Mouse (Mus musculus): ENCODE measurements around the gene Slc35g1. TPM values are rescaled to one million over a fixed set of nuclear protein-coding genes. Genes with fewer than 3 reads are reported as not detected.

Slc35g1 gene
- polyA plus RNA-seq, 1 experiment = 2.8 TPM

DNA sequence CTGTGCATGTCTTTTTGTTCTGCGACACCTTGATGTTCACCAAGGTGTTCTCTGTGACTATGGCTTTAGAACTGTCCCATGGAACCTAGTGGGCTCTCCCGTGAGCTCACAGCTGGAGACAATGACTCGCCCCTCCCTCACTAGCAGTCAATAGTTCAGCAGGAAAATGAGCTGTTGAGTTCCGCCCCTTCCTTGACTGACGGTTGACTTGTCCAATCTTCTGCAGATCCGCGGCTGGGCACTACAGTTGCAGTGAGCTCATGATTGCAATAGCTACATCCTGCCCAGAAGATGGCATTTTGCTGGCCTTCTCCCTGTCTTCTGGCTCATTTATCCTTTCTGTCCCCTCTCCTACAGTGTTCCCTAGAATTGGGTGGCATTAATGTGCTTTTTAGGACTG lies 25.7 kb downstream of the Slc35g1 start:
- TF ChIP-seq CTCF (IDR thresholded peaks at IDR 0.05; ENCODE audit: borderline replicate concordance, insufficient read depth, low read length) (no peak), POLR2A (IDR thresholded peaks at IDR 0.05; ENCODE audit: low read depth, low read length) (no peak)
- no peaks in the 10 kb centered on the region for H3K4me1 ChIP-seq (ENCODE audit: control insufficient read depth, insufficient read depth, low read length)
- H3K27ac ChIP-seq (ENCODE audit: insufficient read depth, low read length) = no peak overlapping the region
- H3K4me3 ChIP-seq (ENCODE audit: insufficient read depth, low read length) = no peak overlapping the region

DNA sequence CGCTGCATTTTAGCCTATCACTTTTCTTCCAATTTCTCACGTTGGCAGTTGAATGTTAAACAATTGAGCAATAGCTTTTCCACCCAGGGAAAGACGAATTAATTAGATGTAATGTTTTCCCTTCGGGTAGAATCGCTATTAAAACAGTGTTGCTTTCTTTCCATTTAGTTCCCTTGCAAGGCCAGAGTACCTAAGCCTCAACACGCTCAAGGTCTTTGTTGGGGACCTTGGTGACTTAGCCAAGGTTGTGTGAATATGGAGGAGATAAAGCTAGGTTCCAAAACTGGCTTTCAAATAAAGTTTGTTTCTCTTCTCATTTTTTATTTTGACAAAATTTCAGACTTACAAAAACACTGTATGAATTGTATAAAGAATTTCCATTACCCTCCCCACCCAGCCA lies 27.1 kb downstream of the Slc35g1 start:
- no peaks in the 10 kb centered on the region for H3K4me1 ChIP-seq (ENCODE audit: control insufficient read depth, insufficient read depth, low read length)
- H3K27ac ChIP-seq (ENCODE audit: insufficient read depth, low read length) = no peak overlapping the region
- H3K4me3 ChIP-seq (ENCODE audit: insufficient read depth, low read length) = no peak overlapping the region
- TF ChIP-seq POLR2A (IDR thresholded peaks at IDR 0.05; ENCODE audit: low read depth, low read length) = no peak
- TF ChIP-seq CTCF (IDR thresholded peaks at IDR 0.05; ENCODE audit: borderline replicate concordance, insufficient read depth, low read length) = no peak

DNA sequence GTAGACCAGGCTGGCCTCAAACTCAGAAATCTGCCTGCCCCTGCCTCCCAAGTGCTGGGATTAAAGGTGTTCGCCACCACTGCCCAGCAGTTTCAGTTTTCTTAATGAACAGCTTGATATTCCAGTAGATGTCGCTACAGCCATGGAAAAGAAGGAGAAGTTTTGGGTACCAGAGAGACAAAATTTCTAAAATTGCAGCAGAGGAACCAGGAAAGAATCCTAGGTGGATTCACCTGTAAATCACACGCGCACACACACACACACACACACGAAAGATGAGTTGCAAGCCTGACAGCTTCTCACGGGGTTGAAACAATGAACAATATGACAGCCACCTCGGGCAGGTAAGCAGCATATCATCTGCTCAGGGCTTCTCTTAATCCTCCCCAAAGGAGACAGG lies 28.1 kb downstream of the Slc35g1 start:
- TF ChIP-seq POLR2A (IDR thresholded peaks at IDR 0.05; ENCODE audit: low read depth, low read length) (no peak), CTCF (IDR thresholded peaks at IDR 0.05; ENCODE audit: borderline replicate concordance, insufficient read depth, low read length) (no peak)
- Histone ChIP-seq H3K4me1 (ENCODE audit: control insufficient read depth, insufficient read depth, low read length) (no peaks in the 10 kb centered on the region), H3K4me3 (ENCODE audit: insufficient read depth, low read length) (no peak overlapping the region), H3K27ac (ENCODE audit: insufficient read depth, low read length) (no peak overlapping the region)

DNA sequence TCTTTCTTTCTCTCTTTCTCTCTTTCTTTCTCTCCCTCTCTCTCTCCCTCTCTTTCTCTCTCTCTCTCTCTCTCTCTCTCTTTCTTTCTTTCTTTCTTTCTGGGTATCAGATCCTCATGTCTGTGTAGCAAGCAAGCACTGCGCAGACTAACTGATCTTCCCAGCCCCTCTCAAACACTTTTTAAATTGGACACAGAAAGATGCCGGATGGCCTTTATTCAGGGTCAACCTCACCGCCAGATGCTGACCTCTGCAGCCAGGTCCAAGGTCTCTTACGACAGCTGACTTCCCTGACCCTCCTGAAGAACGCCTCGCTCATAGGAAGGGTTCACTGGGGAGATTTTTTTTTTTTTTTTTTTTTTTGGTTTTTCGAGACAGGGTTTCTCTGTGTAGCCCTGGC lies 28.8 kb downstream of the Slc35g1 start:
- TF ChIP-seq CTCF (IDR thresholded peaks at IDR 0.05; ENCODE audit: borderline replicate concordance, insufficient read depth, low read length) (no peak), POLR2A (IDR thresholded peaks at IDR 0.05; ENCODE audit: low read depth, low read length) (no peak)
- H3K27ac ChIP-seq (ENCODE audit: insufficient read depth, low read length) = no peak overlapping the region
- no peaks in the 10 kb centered on the region for H3K4me1 ChIP-seq (ENCODE audit: control insufficient read depth, insufficient read depth, low read length)
- no peak overlapping the region for H3K4me3 ChIP-seq (ENCODE audit: insufficient read depth, low read length)

DNA sequence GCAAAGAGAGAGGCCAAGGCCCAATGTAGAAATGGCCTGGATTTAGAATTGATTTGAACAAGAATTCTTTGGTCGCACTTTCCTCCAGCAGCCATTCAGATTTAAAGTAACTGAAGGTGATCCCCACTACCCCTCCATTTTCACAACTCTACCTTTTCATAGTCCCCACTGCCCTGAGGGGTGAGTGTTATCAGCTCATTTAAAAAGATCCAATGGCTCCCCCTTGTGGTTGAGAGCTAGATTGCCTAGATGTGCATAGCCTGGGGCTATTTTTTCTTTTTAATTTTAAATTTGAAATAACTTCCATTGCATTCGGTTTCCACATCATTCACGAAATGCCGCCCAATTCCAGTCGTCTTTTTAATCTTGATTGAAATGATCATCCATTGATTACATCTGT lies 33.5 kb downstream of the Slc35g1 start:
- H3K27ac ChIP-seq (ENCODE audit: insufficient read depth, low read length) = no peak overlapping the region
- no peak for TF ChIP-seq POLR2A (IDR thresholded peaks at IDR 0.05; ENCODE audit: low read depth, low read length)
- TF ChIP-seq CTCF (IDR thresholded peaks at IDR 0.05; ENCODE audit: borderline replicate concordance, insufficient read depth, low read length) = no peak

DNA sequence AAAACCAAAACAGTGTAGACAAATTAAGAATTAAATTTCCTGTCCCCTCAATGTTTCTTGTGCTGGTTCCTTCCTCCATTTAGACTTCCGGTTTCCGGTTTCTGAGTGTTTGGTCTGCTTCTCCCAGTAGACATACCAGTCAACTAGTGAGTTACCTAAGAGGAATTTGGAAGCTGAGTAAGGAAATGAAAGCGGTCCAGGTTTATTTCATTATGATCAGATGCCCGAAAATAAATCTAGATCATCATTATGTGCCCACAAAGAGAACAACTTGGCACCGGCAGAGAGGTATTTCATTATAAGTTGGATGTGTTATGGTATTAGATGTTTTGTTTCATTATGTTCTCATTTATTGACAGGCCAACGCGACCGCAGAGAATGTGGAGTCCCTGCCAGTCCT lies 34.7 kb downstream of the Slc35g1 start:
- H3K4me3 ChIP-seq (ENCODE audit: insufficient read depth, low read length) = no peak overlapping the region
- no peak overlapping the region for H3K27ac ChIP-seq (ENCODE audit: insufficient read depth, low read length)
- TF ChIP-seq POLR2A (IDR thresholded peaks at IDR 0.05; ENCODE audit: low read depth, low read length) = no peak
- TF ChIP-seq CTCF (IDR thresholded peaks at IDR 0.05; ENCODE audit: borderline replicate concordance, insufficient read depth, low read length) = no peak
- no peaks in the 10 kb centered on the region for H3K4me1 ChIP-seq (ENCODE audit: control insufficient read depth, insufficient read depth, low read length)

More for the DNA sequence above, 33.5 kb downstream of the Slc35g1 start:
- Histone ChIP-seq H3K4me3 (ENCODE audit: insufficient read depth, low read length) (no peak overlapping the region), H3K4me1 (ENCODE audit: control insufficient read depth, insufficient read depth, low read length) (no peaks in the 10 kb centered on the region)

DNA sequence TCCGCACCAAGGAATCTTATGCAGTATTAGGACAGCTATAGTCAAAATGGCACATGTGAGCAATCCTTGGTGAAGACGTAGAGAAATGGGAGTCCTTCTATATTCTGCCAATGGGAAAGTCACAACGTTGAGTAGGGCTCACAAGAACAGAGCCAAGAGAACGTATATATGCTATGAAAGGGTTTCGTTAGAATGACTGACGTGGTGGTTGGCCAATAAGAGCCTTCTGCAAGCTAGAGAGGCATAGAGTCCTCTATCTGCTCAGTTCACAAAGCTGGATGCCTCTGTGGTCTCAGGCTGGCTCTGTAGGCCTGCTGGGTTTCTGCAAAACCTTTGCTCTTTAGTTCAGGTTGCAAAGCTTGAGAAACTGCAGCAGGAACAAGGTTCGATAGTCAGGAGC lies 35.5 kb downstream of the Slc35g1 start:
- TF ChIP-seq CTCF (IDR thresholded peaks at IDR 0.05; ENCODE audit: borderline replicate concordance, insufficient read depth, low read length) (no peak), POLR2A (IDR thresholded peaks at IDR 0.05; ENCODE audit: low read depth, low read length) (no peak)
- no peaks in the 10 kb centered on the region for H3K4me1 ChIP-seq (ENCODE audit: control insufficient read depth, insufficient read depth, low read length)
- H3K4me3 ChIP-seq (ENCODE audit: insufficient read depth, low read length) = no peak overlapping the region
- H3K27ac ChIP-seq (ENCODE audit: insufficient read depth, low read length) = no peak overlapping the region

DNA sequence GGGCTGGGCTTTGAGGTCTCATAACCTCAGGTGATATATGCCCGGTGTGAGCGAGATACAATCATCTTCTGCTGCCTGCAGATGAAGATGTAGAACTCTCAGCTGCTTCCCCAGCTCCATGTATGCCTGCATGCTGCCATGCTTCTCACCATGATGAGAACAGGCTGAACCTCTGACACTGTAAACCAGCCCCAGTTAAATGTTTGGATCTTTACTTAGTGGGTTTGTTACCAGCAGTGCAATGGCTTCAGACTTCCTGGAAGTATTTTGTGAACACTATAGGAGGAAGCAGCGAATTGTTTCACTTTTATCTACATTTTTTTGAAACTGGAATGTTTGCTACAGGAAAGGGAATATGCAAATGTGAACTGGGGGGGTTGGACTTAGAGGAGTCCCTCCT lies 36.2 kb downstream of the Slc35g1 start:
- TF ChIP-seq CTCF (IDR thresholded peaks at IDR 0.05; ENCODE audit: borderline replicate concordance, insufficient read depth, low read length) (no peak), POLR2A (IDR thresholded peaks at IDR 0.05; ENCODE audit: low read depth, low read length) (no peak)
- H3K27ac ChIP-seq (ENCODE audit: insufficient read depth, low read length) = no peak overlapping the region

DNA sequence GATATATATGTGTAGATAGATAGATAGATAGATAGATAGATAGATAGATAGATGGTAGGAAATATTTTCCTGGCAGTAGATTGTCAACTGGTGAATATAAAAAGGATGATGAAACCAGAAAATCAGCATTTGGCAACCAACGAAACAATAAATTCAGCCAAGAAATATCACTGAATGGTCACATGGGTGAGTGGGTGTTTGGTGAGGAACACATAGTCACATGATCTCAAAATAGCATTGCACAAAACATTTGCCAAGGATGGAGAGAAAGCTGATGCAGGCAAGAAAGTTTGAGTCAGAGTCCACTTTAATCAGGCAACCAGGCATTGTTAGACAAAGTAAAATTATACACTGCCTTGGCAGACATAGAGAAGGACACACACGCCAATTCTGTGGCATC lies 37.6 kb downstream of the Slc35g1 start:
- no peaks in the 10 kb centered on the region for H3K4me1 ChIP-seq (ENCODE audit: control insufficient read depth, insufficient read depth, low read length)
- no peak for TF ChIP-seq CTCF (IDR thresholded peaks at IDR 0.05; ENCODE audit: borderline replicate concordance, insufficient read depth, low read length)
- no peak for TF ChIP-seq POLR2A (IDR thresholded peaks at IDR 0.05; ENCODE audit: low read depth, low read length)
- H3K4me3 ChIP-seq (ENCODE audit: insufficient read depth, low read length) = no peak overlapping the region
- no peak overlapping the region for H3K27ac ChIP-seq (ENCODE audit: insufficient read depth, low read length)

More for the DNA sequence above, 36.2 kb downstream of the Slc35g1 start:
- H3K4me3 ChIP-seq (ENCODE audit: insufficient read depth, low read length) = no peak overlapping the region
- no peaks in the 10 kb centered on the region for H3K4me1 ChIP-seq (ENCODE audit: control insufficient read depth, insufficient read depth, low read length)

DNA sequence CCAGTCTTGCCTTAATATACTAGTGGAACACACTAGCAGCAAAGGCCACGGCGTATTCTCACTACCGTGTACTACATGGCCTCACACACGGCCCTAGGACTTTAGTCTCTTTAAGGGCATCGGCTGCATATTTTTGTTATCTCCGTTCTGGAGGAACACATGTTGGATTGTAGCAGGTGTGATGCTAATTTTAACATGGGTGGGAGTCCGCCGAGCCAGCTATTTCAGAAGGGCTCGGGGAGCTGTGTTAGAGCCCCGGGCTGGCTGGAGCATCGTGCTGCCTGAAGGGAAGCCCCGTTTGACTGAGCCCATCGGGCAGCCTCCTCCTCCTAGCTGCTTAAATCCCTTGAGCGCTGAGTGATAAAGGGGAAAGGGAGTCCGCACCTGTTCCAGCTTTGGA lies 39.4 kb downstream of the Slc35g1 start:
- Histone ChIP-seq H3K27ac (ENCODE audit: insufficient read depth, low read length) (no peak overlapping the region), H3K4me3 (ENCODE audit: insufficient read depth, low read length) (no peak overlapping the region), H3K4me1 (ENCODE audit: control insufficient read depth, insufficient read depth, low read length) (no peaks in the 10 kb centered on the region)
- TF ChIP-seq POLR2A (IDR thresholded peaks at IDR 0.05; ENCODE audit: low read depth, low read length) = no peak
- no peak for TF ChIP-seq CTCF (IDR thresholded peaks at IDR 0.05; ENCODE audit: borderline replicate concordance, insufficient read depth, low read length)

DNA sequence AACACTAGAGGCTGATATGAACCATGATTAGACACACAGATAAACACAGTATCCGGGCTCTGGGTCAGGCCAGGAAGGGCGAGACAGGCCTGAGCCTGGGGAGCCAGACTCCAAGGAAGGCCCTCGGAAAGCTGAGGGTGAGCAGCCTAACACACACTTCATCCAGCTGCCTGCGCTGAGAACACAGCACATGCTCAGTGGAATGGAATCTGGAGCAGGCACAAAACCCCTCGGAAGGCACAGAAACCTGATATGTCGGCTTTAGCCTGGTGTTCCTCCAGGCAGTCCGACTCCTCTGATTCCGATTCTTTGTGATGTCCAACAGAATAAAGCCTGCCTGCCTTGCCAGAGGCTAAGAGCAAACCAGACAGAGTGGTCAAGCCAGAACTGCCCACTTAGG lies 46.1 kb downstream of the Slc35g1 start:
- Histone ChIP-seq H3K4me3 (ENCODE audit: insufficient read depth, low read length) (no peak overlapping the region), H3K27ac (ENCODE audit: insufficient read depth, low read length) (no peak overlapping the region), H3K4me1 (ENCODE audit: control insufficient read depth, insufficient read depth, low read length) (no peaks in the 10 kb centered on the region)
- TF ChIP-seq CTCF (IDR thresholded peaks at IDR 0.05; ENCODE audit: borderline replicate concordance, insufficient read depth, low read length) (no peak), POLR2A (IDR thresholded peaks at IDR 0.05; ENCODE audit: low read depth, low read length) (no peak)

Measured in embryonic fibroblast, embryonic 13.5 days (primary cell).